Mouse (Mus musculus) MEL (cell line): ENCODE measurements around the gene Zbtb7b.

Experiments
- EP300 ChIP-seq, 2 experiments: IDR thresholded peaks; 2 replicates each; pipeline ENCODE4 v1.6.1; 2011; ENCODE audit warnings: improper control_type of control experiment in 2 of 2, low read length in 2 of 2, low read depth in 1 of 2, mild to moderate bottlenecking in 1 of 2
- POLR2A ChIP-seq, 2 experiments: IDR thresholded peaks; 2 replicates each; pipeline ENCODE4 v1.6.1; 2011 to 2012; ENCODE audit warnings: low read length in 2 of 2, mild to moderate bottlenecking in 2 of 2, control low read depth in 1 of 2, improper control_type of control experiment in 1 of 2, low read depth in 1 of 2, moderate library complexity in 1 of 2; ENCODE audit not compliant: control insufficient read depth in 1 of 2, insufficient read depth in 1 of 2, poor library complexity in 1 of 2

DNA sequence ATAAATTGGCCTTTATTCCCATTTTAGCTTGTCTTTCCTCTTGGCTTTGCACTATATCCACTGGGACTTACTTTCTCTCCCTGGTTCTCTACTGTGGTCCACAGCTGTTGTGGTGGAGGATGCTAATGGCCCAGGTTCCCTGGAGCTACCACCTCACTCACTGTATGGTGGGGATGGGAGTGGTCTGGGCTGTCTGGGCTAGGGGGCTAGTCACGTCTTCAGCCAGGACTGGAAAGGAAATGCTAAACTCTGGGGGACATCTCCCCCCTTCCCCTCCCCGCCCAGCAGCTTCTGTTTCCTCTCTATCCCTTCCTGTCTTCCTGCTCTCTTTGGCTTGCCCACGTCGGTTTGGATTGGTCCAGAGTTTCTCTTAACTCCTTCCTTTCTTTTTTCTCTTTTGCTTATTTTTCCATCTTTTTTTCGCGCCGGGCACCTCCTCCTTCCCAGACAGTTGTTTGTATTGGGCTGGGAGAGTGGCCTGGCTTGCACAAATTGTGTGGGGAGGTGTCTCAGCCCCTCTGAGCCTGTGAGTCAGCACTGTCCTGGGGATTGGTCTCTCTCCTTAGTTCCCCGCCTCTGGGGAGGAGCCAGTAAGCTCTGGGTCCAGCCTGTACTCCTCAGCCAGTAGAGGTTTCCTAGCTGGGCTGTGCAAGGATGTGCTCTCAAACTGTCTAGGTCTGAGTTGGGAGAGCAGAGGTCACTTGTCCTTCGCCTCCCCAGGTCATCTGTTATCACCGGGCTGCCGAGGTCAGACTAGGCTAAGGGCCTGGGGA, 26.6 kb upstream of the Zbtb7b start:
- TF ChIP-seq POLR2A (IDR thresholded peaks at IDR 0.05; ENCODE audit: control insufficient read depth in 1 of 2, insufficient read depth in 1 of 2, low read depth in 1 of 2, low read length in 2 of 2, poor library complexity in 1 of 2) (no peak), EP300 (IDR thresholded peaks at IDR 0.05; ENCODE audit: low read depth in 1 of 2, low read length in 2 of 2) (no peak)
